Mouse (Mus musculus) hindbrain, embryonic 10.5 days (tissue): Measurements from ENCODE around the gene Mrpl55. TPM values are rescaled to one million over a fixed set of nuclear protein-coding genes. Genes with fewer than 3 reads are reported as not detected.

Source experiments
- DNase-seq: peaks from one replicate; pipeline ENCODE4 v3.0.0-alpha.2; 2017; ENCODE audit warnings: low spot score
- H3K27ac ChIP-seq: fragments of 300-500 bp; sonication (generic); 2 replicates; pipeline ENCODE4 v1.5.1; 2016; ENCODE audit warnings: mild to moderate bottlenecking, moderate library complexity
- H3K27me3 ChIP-seq: fragments of 300-500 bp; sonication (generic); 2 replicates; pipeline ENCODE4 v1.6.1; 2016; ENCODE audit warnings: mild to moderate bottlenecking; ENCODE audit not compliant: poor library complexity, insufficient read depth, severe bottlenecking
- H3K36me3 ChIP-seq: fragments of 300-500 bp; sonication (generic); 2 replicates; pipeline ENCODE4 v1.6.1; 2016; ENCODE audit warnings: mild to moderate bottlenecking, moderate library complexity
- H3K4me1 ChIP-seq: fragments of 300-500 bp; sonication (generic); replicated peaks from 2 replicates; pipeline ENCODE4 v1.6.1; 2016; ENCODE audit warnings: mild to moderate bottlenecking
- H3K4me3 ChIP-seq: fragments of 300-500 bp; sonication (generic); 2 replicates; pipeline ENCODE4 v1.5.1; 2016; ENCODE audit warnings: mild to moderate bottlenecking, moderate library complexity
- H3K9me3 ChIP-seq: fragments of 300-500 bp; sonication (generic); 2 replicates; pipeline ENCODE4 v1.6.1; 2016; ENCODE audit warnings: mild to moderate bottlenecking, moderate library complexity
- WGBS: fragments of 180-500 bp; shearing (Covaris S2); methylation state at CpG from one replicate; pipeline ENCODE4 v1.1.7; 2016; 5-methylcytosine and 5-hydroxymethylcytosine counted together
- polyA plus RNA-seq: library from polyadenylated mRNA; unstranded; fragments of >200 nt; fragmentation: Nextera tagmentation; extraction: Ambion mirVana; gene quantifications from 2 replicates; pipeline ENCODE4 v1.2.1, GENCODE M21; 2016

Mrpl55 gene
- polyA plus RNA-seq, 1 experiment from 2014 or later: 129 TPM

GRCm38 (mm10) chr11:59170549-59170948, 31.7 kb upstream of the Mrpl55 start:
- Histone ChIP-seq H3K36me3 (no peaks in the 10 kb centered on the region), H3K4me3 (no peak overlapping the region), H3K27me3 (peaks cover 22% of the 10 kb centered on the region), H3K27ac (no peak overlapping the region), H3K4me1 (no peaks in the 10 kb centered on the region), H3K9me3 (no peaks in the 10 kb centered on the region)
- no peak for DNase-seq
- WGBS: 82% methylated on average over 4 of the region's 4 CpGs

DNA sequence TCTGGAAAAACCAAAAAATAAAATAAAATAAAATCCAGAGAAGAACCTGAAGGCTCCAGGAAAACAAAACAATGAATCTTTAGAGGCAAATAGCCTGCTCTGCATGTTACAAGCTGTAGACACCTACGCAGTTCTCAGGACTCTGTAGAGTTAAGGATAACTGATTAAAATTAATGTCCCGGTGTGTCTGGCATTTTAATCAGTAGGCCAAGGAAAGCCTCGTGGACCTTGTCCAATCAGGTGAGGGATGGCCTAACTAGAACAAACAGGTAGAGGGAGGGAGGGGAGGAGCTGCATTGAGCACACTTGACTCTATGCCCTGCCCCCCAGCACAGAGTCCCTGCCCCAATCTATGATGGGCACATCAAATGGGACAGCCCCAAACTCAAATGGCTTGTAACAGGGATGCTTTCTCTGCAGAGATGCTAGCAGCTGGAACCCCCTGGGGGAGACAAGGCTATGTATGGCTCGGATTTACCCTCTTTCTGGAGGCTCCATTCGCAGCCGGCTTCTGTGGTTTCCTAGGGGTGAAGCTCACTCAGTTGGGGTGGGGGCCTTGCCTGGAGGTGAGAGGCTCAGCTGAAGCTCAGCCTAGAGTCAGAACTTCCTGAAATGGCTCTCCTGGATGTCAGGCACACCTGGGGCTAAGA, 28.0 kb upstream of the Mrpl55 start:
- H3K36me3 ChIP-seq: no peaks in the 10 kb centered on the region
- 60% methylated on average over 6 of the region's 6 CpGs for WGBS
- H3K9me3 ChIP-seq: no peaks in the 10 kb centered on the region
- peaks cover 14% of the 10 kb centered on the region for H3K4me1 ChIP-seq
- H3K27ac ChIP-seq: no peak overlapping the region
- no peak for DNase-seq
- H3K4me3 ChIP-seq: no peak overlapping the region
- peaks cover 57% of the 10 kb centered on the region for H3K27me3 ChIP-seq

- no peaks in the 10 kb centered on the region for H3K9me3 ChIP-seq
- peaks cover 14% of the 10 kb centered on the region for H3K4me1 ChIP-seq
- DNase-seq: no peak
- H3K36me3 ChIP-seq: no peaks in the 10 kb centered on the region
- H3K27ac ChIP-seq: no peak overlapping the region
- peak overlapping the region; percentile 30 for H3K4me3 ChIP-seq
- peaks cover 66% of the 10 kb centered on the region for H3K27me3 ChIP-seq
- 3% methylated on average over 48 of the region's 48 CpGs for WGBS
Observed at GRCm38 (mm10) chr11:59176475-59176874, 25.8 kb upstream of the Mrpl55 start.

- Histone ChIP-seq H3K27ac (no peak overlapping the region), H3K4me3 (peak overlapping the region; percentile 30; the same call in 1 of the 2 replicates), H3K9me3 (no peaks in the 10 kb centered on the region)
Observed at GRCm38 (mm10) chr11:59176921-59177320, 25.4 kb upstream of the Mrpl55 start.

DNA sequence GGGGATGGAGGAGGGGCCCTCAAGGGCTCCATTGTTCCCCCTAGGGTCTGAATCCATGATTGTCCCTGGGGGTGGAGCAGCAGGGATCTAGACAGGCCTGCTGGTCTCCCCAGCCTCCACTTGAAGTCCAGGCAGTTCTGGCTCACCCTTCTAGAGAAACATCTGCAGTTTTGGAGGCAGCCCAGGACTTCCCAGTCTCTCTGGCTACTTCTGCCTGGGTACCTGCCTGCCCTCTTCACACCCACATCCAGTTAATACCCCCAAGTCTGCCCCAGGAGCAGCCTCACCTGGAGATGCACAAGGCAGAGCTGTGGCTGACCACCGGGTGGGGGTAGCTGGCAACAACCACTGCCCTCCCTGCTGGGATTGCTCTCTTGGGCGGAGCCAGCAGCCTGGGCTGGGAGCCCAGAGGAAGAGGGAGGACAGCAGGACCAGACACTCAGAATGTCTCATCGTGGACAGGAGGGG, 19.4 kb upstream of the Mrpl55 start, which contains the start of gene Gjc2:
Gene Gjc2, minus strand, starts transcription at position 350 of the 468 bp plus-strand sequence.
- Histone ChIP-seq H3K4me3 (no peak within 1 kb of the TSS), H3K27ac (no peak within 1 kb of the TSS), H3K4me1 (peaks cover 8% of the 10 kb centered on the region), H3K9me3 (no peaks in the 10 kb centered on the region), H3K27me3 (peaks cover 28% of the 10 kb centered on the region), H3K36me3 (peaks cover 47% of the 10 kb centered on the region)
- no peak for DNase-seq
- WGBS: 51% methylated on average over 3 of the region's 3 CpGs

More at GRCm38 (mm10) chr11:59176921-59177320, 25.4 kb upstream of the Mrpl55 start:
- DNase-seq: no peak
- peaks cover 14% of the 10 kb centered on the region for H3K4me1 ChIP-seq
- WGBS: 8% methylated on average over 34 of the region's 34 CpGs
- no peaks in the 10 kb centered on the region for H3K36me3 ChIP-seq
- H3K27me3 ChIP-seq: peaks cover 70% of the 10 kb centered on the region

DNA sequence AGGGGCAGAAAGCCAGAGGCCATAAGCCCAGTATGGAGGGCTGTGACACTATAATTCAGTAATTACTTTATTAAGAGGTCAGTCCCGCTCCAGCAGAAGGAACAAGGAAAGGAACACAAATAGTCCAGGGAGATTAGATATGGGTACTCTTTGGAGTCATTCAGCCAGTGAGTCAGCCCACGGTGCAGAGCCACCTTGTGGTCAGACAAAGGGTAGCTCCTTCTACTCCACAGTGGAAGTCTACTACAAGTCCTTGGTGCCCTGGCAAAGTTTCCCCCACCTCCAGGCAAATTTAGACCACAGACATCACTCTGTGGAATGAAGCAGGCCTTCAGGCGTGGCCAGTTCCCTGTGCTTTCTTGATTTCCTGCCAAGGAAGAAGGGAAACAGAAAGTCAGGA, 18.5 kb upstream of the Mrpl55 start:
- peak; percentile 37 for DNase-seq
- Histone ChIP-seq H3K9me3 (no peaks in the 10 kb centered on the region), H3K27ac (no peak overlapping the region), H3K36me3 (peaks cover 47% of the 10 kb centered on the region), H3K27me3 (peaks cover 19% of the 10 kb centered on the region), H3K4me3 (no peak overlapping the region), H3K4me1 (peaks cover 8% of the 10 kb centered on the region)
- WGBS: 50% methylated on average over 3 of the region's 3 CpGs

DNA sequence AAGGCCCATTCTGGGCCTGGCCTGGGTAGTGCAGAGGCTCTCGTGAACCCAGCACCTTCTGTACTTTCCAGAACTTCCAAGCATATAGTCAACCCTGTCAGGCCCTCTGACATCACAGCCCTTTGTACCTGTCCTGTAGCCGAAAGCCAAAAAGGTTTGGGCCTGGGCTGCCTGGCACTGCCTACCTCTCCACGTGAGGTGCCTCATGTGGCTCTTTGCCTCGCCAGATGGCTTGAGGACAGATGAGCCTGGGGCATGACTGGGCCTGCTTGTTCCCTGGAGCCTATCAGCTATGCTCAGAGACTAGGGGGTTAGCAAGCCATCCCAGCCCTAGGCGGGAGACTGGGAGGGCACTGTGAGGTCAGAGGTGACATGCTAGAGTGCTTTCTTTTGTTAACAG, 16.8 kb upstream of the Mrpl55 start:
- H3K4me1 ChIP-seq: peaks cover 21% of the 10 kb centered on the region
- no peak overlapping the region for H3K27ac ChIP-seq
- no peak overlapping the region for H3K4me3 ChIP-seq
- 83% methylated on average over 5 of the region's 5 CpGs for WGBS
- peaks cover 47% of the 10 kb centered on the region for H3K36me3 ChIP-seq
- H3K9me3 ChIP-seq: no peaks in the 10 kb centered on the region
- DNase-seq: no peak
- 0 out of 2 replicates have a peak, but pooled peaks cover 5% of the 10 kb centered on the region for H3K27me3 ChIP-seq

DNA sequence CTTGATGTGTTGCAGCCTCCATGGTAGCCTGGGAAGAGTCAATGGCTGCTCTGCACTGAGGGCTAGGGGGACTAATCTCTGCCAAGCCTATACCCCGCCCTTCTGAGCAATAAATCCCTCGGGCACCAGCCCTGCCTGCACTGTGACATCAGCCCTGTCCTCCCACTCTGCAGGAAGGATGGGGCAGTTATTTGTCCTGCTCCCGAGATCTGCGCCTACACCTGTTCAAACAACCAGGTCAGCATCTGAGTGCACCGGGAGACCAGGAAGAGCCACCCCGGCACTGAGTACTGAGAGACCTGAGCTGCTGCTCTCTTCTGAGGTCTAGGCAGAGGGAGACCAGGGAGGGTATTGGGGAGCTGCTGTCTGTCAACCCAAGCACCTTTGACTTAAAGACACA, 14.6 kb upstream of the Mrpl55 start:
- WGBS: 88% methylated on average over 6 of the region's 6 CpGs
- H3K27me3 ChIP-seq: no peaks in the 10 kb centered on the region
- H3K4me1 ChIP-seq: peaks cover 25% of the 10 kb centered on the region
- H3K36me3 ChIP-seq: peaks cover 41% of the 10 kb centered on the region
- H3K4me3 ChIP-seq: no peak overlapping the region
- H3K27ac ChIP-seq: no peak overlapping the region
- DNase-seq: no peak
- H3K9me3 ChIP-seq: no peaks in the 10 kb centered on the region

DNA sequence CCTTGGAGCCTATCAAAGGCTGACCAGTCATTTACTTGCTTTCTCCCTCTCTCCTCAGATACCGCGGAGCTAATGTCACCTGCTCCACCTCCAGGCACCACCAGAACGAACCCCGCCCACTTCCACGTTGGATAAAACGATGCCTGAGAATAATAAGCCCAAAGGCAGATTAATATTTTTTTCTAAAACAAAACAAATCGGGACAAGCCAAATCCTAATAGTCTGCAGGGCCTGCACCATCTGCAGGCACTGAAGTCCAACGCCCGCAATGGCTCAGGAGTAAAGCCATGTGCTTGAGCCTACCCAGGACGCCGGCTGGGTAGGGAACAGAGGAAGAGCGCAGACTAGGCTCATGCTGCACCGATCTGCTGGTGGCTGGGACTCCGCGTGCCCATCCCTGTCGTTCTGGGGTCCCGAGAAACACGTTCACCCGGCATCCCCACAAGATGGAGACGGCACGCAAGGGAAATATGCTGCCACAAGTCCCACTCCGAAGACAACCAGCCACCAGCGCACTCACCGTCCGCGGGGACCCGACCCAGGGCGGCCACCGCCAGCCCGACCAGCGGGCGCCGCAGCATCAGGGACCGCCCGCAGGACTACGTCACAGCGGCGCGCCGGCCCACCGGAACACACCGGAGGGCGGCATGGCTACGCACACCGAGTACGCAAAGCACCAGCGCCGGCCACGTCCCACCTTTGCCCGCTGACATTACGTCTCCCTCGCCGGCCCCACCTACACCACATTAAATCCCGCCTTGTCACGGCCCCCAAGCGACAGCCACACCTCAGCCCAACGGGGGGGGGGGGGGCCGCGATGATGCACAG, 10.8 kb upstream of the Mrpl55 start:
- peak overlapping the region; percentile 89 for H3K27ac ChIP-seq
- H3K9me3 ChIP-seq: no peaks in the 10 kb centered on the region
- DNase-seq: peak; percentile 88
- under 1% methylated on average over 59 of the region's 59 CpGs for WGBS
- peaks cover 6% of the 10 kb centered on the region; the same call in 1 of the 2 replicates for H3K36me3 ChIP-seq
- no peaks in the 10 kb centered on the region for H3K27me3 ChIP-seq
- peaks cover 20% of the 10 kb centered on the region for H3K4me1 ChIP-seq
- H3K4me3 ChIP-seq: peak overlapping the region; percentile 73

- no peak for DNase-seq
- Histone ChIP-seq H3K27me3 (no peaks in the 10 kb centered on the region), H3K27ac (peak within 1 kb of the TSS; percentile 89), H3K36me3 (0 out of 2 replicates have a peak, but pooled peaks cover under 1% of the 10 kb centered on the region), H3K9me3 (no peaks in the 10 kb centered on the region), H3K4me3 (peak within 1 kb of the TSS; percentile 73), H3K4me1 (peaks cover 20% of the 10 kb centered on the region)
- 6% methylated on average over 16 of the region's 16 CpGs for WGBS
Observed at GRCm38 (mm10) chr11:59192059-59192386, 10.3 kb upstream of the Mrpl55 start, which contains the start of gene Guk1. Gene Guk1 (minus strand): TSS chr11:59192212.

DNA sequence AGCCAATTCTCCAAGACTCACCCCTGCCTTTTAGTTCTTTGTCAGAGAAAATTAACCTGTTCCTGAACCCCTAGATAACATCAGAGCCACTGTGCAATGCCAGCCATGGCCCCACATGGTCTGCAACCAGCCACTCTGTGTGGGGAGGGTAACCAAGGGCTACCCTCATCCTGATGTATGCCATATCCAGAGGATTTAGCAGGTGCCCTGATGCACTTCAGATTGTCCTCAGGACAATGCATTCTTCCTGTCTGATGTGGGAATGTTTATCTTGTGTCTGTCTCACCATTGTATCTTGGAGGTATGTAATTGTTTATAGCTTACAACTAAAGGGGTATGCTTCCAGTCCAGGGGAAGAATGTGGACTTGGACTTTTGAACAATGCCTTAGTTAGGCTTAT, 6.1 kb upstream of the Mrpl55 start:
- Histone ChIP-seq H3K36me3 (0 out of 2 replicates have a peak, but pooled peaks cover 12% of the 10 kb centered on the region), H3K27ac (no peak overlapping the region), H3K4me3 (no peak overlapping the region), H3K4me1 (peaks cover 4% of the 10 kb centered on the region), H3K27me3 (no peaks in the 10 kb centered on the region), H3K9me3 (no peaks in the 10 kb centered on the region)
- no peak for DNase-seq

DNA sequence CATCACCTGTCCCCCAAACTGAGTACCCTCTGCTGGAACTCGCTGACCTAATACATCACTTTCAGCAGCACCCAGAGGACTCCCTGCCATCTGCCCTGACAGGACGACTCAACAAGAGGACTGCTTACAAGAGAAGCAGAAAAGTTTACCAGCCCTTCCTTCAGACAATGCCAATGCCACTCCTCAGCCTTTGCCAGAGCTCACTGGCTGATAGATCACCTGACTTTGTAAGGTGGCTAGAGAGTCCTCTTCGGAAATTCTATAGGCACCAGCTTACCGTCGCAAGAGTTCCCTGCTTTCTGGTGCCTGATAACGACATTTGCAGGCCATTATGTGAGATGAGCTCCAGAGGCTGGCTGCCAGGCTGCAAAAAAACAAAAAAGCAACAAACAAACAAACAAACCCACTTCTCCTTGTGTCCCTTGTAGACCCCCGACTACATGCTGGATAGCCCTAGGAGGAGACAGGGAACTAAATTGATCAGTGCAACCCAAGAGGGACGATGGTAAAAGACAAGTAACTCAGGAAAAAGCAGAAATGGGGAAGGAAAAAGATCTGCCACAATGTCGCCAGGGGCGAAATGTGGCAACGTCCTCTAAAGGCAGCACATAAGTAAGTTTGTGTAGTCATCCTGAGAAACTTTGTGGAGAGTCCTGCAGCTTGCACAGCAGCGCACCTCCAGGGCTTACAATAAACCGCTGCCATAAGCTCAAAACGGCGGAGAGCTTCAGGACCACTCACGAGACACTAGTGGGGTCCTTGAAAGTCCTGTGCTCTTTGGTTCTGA, 877 bp upstream of the Mrpl55 start:
- no peaks in the 10 kb centered on the region for H3K9me3 ChIP-seq
- DNase-seq: no peak
- peaks cover 17% of the 10 kb centered on the region for H3K4me1 ChIP-seq
- H3K36me3 ChIP-seq: peaks cover 39% of the 10 kb centered on the region
- no peaks in the 10 kb centered on the region for H3K27me3 ChIP-seq
- WGBS: 35% methylated on average over 16 of the region's 16 CpGs
- H3K27ac ChIP-seq: peak overlapping the region; percentile 89
- peak overlapping the region; percentile 89 for H3K4me3 ChIP-seq
